33 mouse cellular contexts compared by ENCODE assay signal in genomic region chr9:29296752-29297151, GRCm38 (mm10).
"Had no signal": no experiment of that assay in that cellular context is flagged by ENCODE, and none has a peak within 500 bp of the region (broad histone marks: within the 10 kb centered on the region; RNA-seq: fewer than 3 reads in every experiment).

No protein-coding gene starts in this region.

- H3K9ac ChIP-seq: heart, embryonic 13.5 days; heart, embryonic 15.5 days; hindbrain, embryonic 12.5 days; hindbrain, embryonic 13.5 days; hindbrain, embryonic 14.5 days; hindbrain, embryonic 15.5 days; intestine, embryonic 15.5 days; kidney, embryonic 15.5 days had no signal

- ATAC-seq: hindbrain, embryonic 16.5 days; hindbrain, postnatal 0 days; inflammation-experienced regulatory T-cells, adult 6 months; intestine, embryonic 15.5 days; intestine, embryonic 16.5 days; intestine, postnatal 0 days had no signal

- H3K27ac ChIP-seq: heart, embryonic 13.5 days; heart, embryonic 15.5 days; hindbrain, embryonic 10.5 days; hindbrain, embryonic 12.5 days; hindbrain, embryonic 13.5 days; hindbrain, embryonic 14.5 days; hindbrain, embryonic 15.5 days; hindbrain, postnatal 0 days; intestine, embryonic 15.5 days; kidney, embryonic 15.5 days; kidney, postnatal 0 days; layer of hippocampus, adult 2 months; left cerebral cortex, adult 2 months had no signal

- H3K4me2 ChIP-seq: heart, embryonic 13.5 days; heart, embryonic 15.5 days; hindbrain, embryonic 12.5 days; hindbrain, embryonic 13.5 days; hindbrain, embryonic 14.5 days; hindbrain, embryonic 15.5 days; intestine, embryonic 15.5 days; kidney, embryonic 15.5 days had no signal

- H3K27me3 ChIP-seq: heart, embryonic 13.5 days; heart, embryonic 15.5 days; hindbrain, embryonic 12.5 days; hindbrain, embryonic 13.5 days; hindbrain, embryonic 15.5 days; intestine, embryonic 15.5 days; kidney, embryonic 15.5 days had no signal

- H3K4me1 ChIP-seq: hindbrain, embryonic 10.5 days; hindbrain, embryonic 12.5 days; hindbrain, embryonic 13.5 days; hindbrain, embryonic 15.5 days; intestine, embryonic 15.5 days; kidney, embryonic 15.5 days had no signal

- H3K4me3 ChIP-seq: heart, embryonic 13.5 days; heart, embryonic 15.5 days; hindbrain, embryonic 10.5 days; hindbrain, embryonic 12.5 days; hindbrain, embryonic 13.5 days; hindbrain, embryonic 15.5 days; intestine, embryonic 15.5 days; kidney, embryonic 15.5 days; layer of hippocampus, adult 2 months; left cerebral cortex, adult 2 months had no signal

- DNase-seq: heart, postnatal 10 days; heart, postnatal 14 days; heart, postnatal 36 days; heart, postnatal 4 days; kidney, adult 11 months; kidney, adult 18-20 months; kidney, adult 2 months; kidney, adult 8-10 months; kidney, adult 9 months; kidney, postnatal 10 days; kidney, postnatal 14 days; kidney, postnatal 25 days; kidney, postnatal 36 days; kidney, postnatal 4 days; layer of hippocampus, adult 9-11 months; layer of hippocampus, postnatal 36 days had no signal

- H3K36me3 ChIP-seq: heart, embryonic 13.5 days; heart, embryonic 15.5 days; hindbrain, embryonic 10.5 days; hindbrain, embryonic 12.5 days; hindbrain, embryonic 13.5 days; hindbrain, embryonic 15.5 days; intestine, embryonic 15.5 days; kidney, embryonic 15.5 days had no signal

- H3K9me3 ChIP-seq: heart, embryonic 13.5 days; heart, embryonic 15.5 days; hindbrain, embryonic 10.5 days; hindbrain, embryonic 12.5 days; hindbrain, embryonic 13.5 days; hindbrain, embryonic 15.5 days; intestine, embryonic 15.5 days; kidney, embryonic 15.5 days had no signal
